Mouse (Mus musculus): ENCODE measurements around the gene Arl14.
"Not testable (repeated sequence)": the region's sequence is repeated elsewhere in the genome, so short reads cannot be mapped to it uniquely, and the experiment has no call there.

Arl14 gene

GRCm38 (mm10) chr3:69264299-69264698, 42.1 kb downstream of the Arl14 start:
- DNase-seq (ENCODE audit: low read depth, low spot score): not testable (repeated sequence)

GRCm38 (mm10) chr3:69271812-69272211, 49.6 kb downstream of the Arl14 start:
- peak; percentile 50 for DNase-seq (ENCODE audit: low read depth, low spot score)
